In genomic region chr9:94620846-94621245, GRCm38 (mm10) we compare ENCODE assay signal across 17 mouse cellular contexts. TPM values are rescaled to one million over a fixed set of nuclear protein-coding genes. Genes with fewer than 3 reads are reported as not detected.
A peak's percentile ranks its signal among the peaks of the same experiment; 100 is the strongest.
DNase-seq lines count a peak whose midpoint lies in the region; ATAC-seq and TF ChIP-seq lines count a peak whose summit lies in the region.
"Had no signal": no experiment of that assay in that cellular context is flagged by ENCODE, and none has a peak within 500 bp of the region (broad histone marks: within the 10 kb centered on the region; RNA-seq: fewer than 3 reads in every experiment).

No protein-coding gene starts in this region.

- no peak overlapping the region for H3K27ac ChIP-seq in hindbrain, embryonic 14.5 days
- H3K27ac ChIP-seq in hindbrain, postnatal 0 days: no peak overlapping the region
- H3K27ac ChIP-seq: heart, adult 2 months; kidney, postnatal 0 days; limb, embryonic 12.5 days; liver, embryonic 14.5 days had no signal

- DNase-seq in hindbrain, embryonic 14.5 days (ENCODE audit: low spot score): no peak
- no peak for DNase-seq in hindbrain, postnatal 0 days (ENCODE audit: low spot score)
- peak; percentile 25 for DNase-seq in T-cell, adult 2 months (ENCODE audit: low spot score)
- DNase-seq in induced T-regulatory cell, adult 2 months (ENCODE audit: low read depth): peak; percentile 81
- peak; percentile 48 for DNase-seq in thymus, postnatal 25 days
- no peak for DNase-seq in adrenal gland, postnatal 36 days
- DNase-seq: adrenal gland, adult 2 months; cerebellum, adult 8-10 months; embryo, embryonic 11 days; heart, adult 2 months; right cerebral cortex, postnatal 25 days had no signal

- 71% methylated on average over 10 of the region's 10 CpGs for WGBS in hindbrain, embryonic 14.5 days
- WGBS in hindbrain, postnatal 0 days: 83% methylated on average over 10 of the region's 10 CpGs

- ATAC-seq in hindbrain, embryonic 14.5 days (ENCODE audit: low FRiP score): 0 out of 2 replicates have a peak, but pooled peaks have one; percentile 43
- no peak for ATAC-seq in hindbrain, postnatal 0 days
- no peak for ATAC-seq in granulocyte monocyte progenitor cell, adult 5-6 weeks (replicated peaks; ENCODE audit: poor library complexity, severe bottlenecking)
- ATAC-seq: intestine, embryonic 16.5 days; lung, postnatal 0 days had no signal

- no peaks in the 10 kb centered on the region for H3K36me3 ChIP-seq in hindbrain, embryonic 14.5 days (replicated peaks; ENCODE audit: control insufficient read depth, insufficient read depth)
- H3K36me3 ChIP-seq in hindbrain, postnatal 0 days (ENCODE audit: insufficient read depth, low read length): no peaks in the 10 kb centered on the region
- H3K36me3 ChIP-seq: limb, embryonic 12.5 days had no signal

- no peak overlapping the region for H3K4me2 ChIP-seq in hindbrain, embryonic 14.5 days (replicated peaks)
- H3K4me2 ChIP-seq in hindbrain, postnatal 0 days (ENCODE audit: low read depth, low read length): no peak overlapping the region
- H3K4me2 ChIP-seq: limb, embryonic 12.5 days had no signal

- no peaks in the 10 kb centered on the region for H3K27me3 ChIP-seq in hindbrain, embryonic 14.5 days (ENCODE audit: control insufficient read depth, insufficient read depth, low read length)
- H3K27me3 ChIP-seq in hindbrain, postnatal 0 days (ENCODE audit: insufficient read depth, low read length): no peaks in the 10 kb centered on the region
- H3K27me3 ChIP-seq: limb, embryonic 12.5 days had no signal

- TF ChIP-seq CTCF in hindbrain, postnatal 0 days (IDR thresholded peaks at IDR 0.05; ENCODE audit: low read depth): no peak

- no peaks in the 10 kb centered on the region for H3K4me1 ChIP-seq in hindbrain, embryonic 14.5 days (replicated peaks; ENCODE audit: control insufficient read depth, insufficient read depth, low read length)
- H3K4me1 ChIP-seq in hindbrain, postnatal 0 days (ENCODE audit: insufficient read depth, low read length): no peaks in the 10 kb centered on the region

- H3K9ac ChIP-seq in hindbrain, embryonic 14.5 days: no peak overlapping the region
- no peak overlapping the region for H3K9ac ChIP-seq in hindbrain, postnatal 0 days (replicated peaks; ENCODE audit: low read length)
- H3K9ac ChIP-seq: limb, embryonic 12.5 days; liver, embryonic 14.5 days had no signal

- no peak overlapping the region for H3K4me3 ChIP-seq in hindbrain, embryonic 14.5 days (replicated peaks; ENCODE audit: low read length)
- no peak overlapping the region for H3K4me3 ChIP-seq in hindbrain, postnatal 0 days (ENCODE audit: low read length)
- H3K4me3 ChIP-seq: heart, adult 2 months; limb, embryonic 12.5 days had no signal

- no peaks in the 10 kb centered on the region for H3K9me3 ChIP-seq in hindbrain, embryonic 14.5 days (ENCODE audit: control insufficient read depth, low read length)
- no peaks in the 10 kb centered on the region for H3K9me3 ChIP-seq in hindbrain, postnatal 0 days (ENCODE audit: low read length)
- H3K9me3 ChIP-seq: limb, embryonic 12.5 days had no signal

RNA-seq across cellular contexts. Expression of gene Slc9a9, which starts 48.9 kb away (rescaled TPM):
- 6.3 and 6.4 TPM in 2 replicates for polyA plus RNA-seq in hindbrain, embryonic 14.5 days (2014; fragmentation: Nextera tagmentation; extraction: Ambion mirVana)
- 5.1 and 6.6 TPM in 2 replicates for total RNA-seq in hindbrain, postnatal 0 days (2014; rRNA removed)
- 5.8 and 6.1 TPM in 2 replicates for polyA plus RNA-seq in hindbrain, postnatal 0 days (2015; fragmentation: Nextera tagmentation; extraction: Ambion mirVana)
- 10.5 and 13.8 TPM in 2 replicates for total RNA-seq in granulocyte monocyte progenitor cell, adult 5-6 weeks (2014; fragmentation: Nextera tagmentation)
- total RNA-seq in granulocyte monocyte progenitor cell, adult 5-6 weeks (2017): 7.6 and 11.1 TPM in 2 replicates
- 1 to 10 TPM; 2.2 to 3.2 TPM for total RNA-seq in adrenal gland, postnatal 36 days (2021)

Comparison
In these comparisons a context has a peak if more than half of its experiments do, and no peak if none do; other contexts are left out.
1. DNase-seq: peak in T-cell, adult 2 months (single experiment), induced T-regulatory cell, adult 2 months (single experiment) and thymus, postnatal 25 days (single experiment); none in hindbrain, embryonic 14.5 days (single experiment), hindbrain, postnatal 0 days (single experiment) and adrenal gland, postnatal 36 days (0 of 2).